Mouse (Mus musculus) forebrain, embryonic 12.5 days (tissue): ENCODE data around the gene Spata32. TPM values are rescaled to one million over a fixed set of nuclear protein-coding genes. Genes with fewer than 3 reads are reported as not detected.

Experiments used
- ATAC-seq: fragments of 200-750 bp; cut with Nextera tagmentation; 2 replicates; pipeline ENCODE4 v1.8.0; 2017; ENCODE audit warnings: moderate TSS enrichment; ENCODE audit not compliant: low FRiP score
- H3K27ac ChIP-seq: fragments of 300-500 bp; sonication (generic); 2 replicates; pipeline ENCODE4 v1.5.1; 2016; ENCODE audit warnings: mild to moderate bottlenecking
- H3K27me3 ChIP-seq: fragments of 300-500 bp; sonication (generic); 2 replicates; pipeline ENCODE4 v1.6.1; 2016; ENCODE audit warnings: mild to moderate bottlenecking
- H3K36me3 ChIP-seq: fragments of 300-500 bp; sonication (generic); replicated peaks from 2 replicates; pipeline ENCODE4 v1.6.1; 2016; ENCODE audit warnings: mild to moderate bottlenecking
- H3K4me1 ChIP-seq: fragments of 300-500 bp; sonication (generic); 2 replicates; pipeline ENCODE4 v1.6.1; 2016
- H3K4me2 ChIP-seq: fragments of 300-500 bp; sonication (generic); 2 replicates; pipeline ENCODE4 v1.6.1; 2016; ENCODE audit warnings: mild to moderate bottlenecking, moderate library complexity
- H3K4me3 ChIP-seq: fragments of 300-500 bp; sonication (generic); replicated peaks from 2 replicates; pipeline ENCODE4 v1.5.1; 2016; ENCODE audit warnings: mild to moderate bottlenecking
- H3K9ac ChIP-seq: fragments of 300-500 bp; sonication (generic); 2 replicates; pipeline ENCODE4 v1.6.1; 2016; ENCODE audit warnings: mild to moderate bottlenecking
- H3K9me3 ChIP-seq: fragments of 300-500 bp; sonication (generic); 2 replicates; pipeline ENCODE4 v1.6.1; 2016
- WGBS: fragments of 180-500 bp; shearing (Covaris S2); methylation state at CpG from one replicate; pipeline ENCODE4 v1.1.7; 2016; 5-methylcytosine and 5-hydroxymethylcytosine counted together
- polyA plus RNA-seq: library from polyadenylated mRNA; unstranded; fragments of >200 nt; fragmentation: Nextera tagmentation; extraction: Ambion mirVana; gene quantifications from 2 replicates; pipeline ENCODE4 v1.2.1, GENCODE M21; 2016

The Spata32 gene
- polyA plus RNA-seq, 1 experiment from 2014 or later = not detected

DNA sequence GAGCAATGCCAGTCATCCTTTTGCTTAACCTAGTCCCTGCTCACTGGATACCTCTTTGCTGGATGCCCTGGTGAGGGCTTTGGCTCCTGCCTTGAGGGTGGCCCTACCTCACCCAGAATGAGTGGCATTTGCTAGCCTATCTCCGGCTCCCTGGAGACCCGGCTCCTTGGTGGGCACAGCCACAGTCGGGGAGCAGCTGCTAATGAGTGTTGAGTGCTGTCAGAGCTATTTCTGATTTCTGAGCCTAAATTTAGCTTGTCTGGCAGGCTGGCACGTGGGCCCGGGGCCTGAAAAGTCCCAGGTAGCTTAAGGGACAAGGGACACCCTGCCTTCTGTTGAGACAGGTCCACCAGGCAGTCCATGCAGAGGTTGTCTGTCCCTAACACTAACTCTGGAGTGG is 41.0 kb downstream of the Spata32 start:
- Histone ChIP-seq H3K4me3 (no peak overlapping the region), H3K4me2 (no peak overlapping the region), H3K4me1 (peaks cover 4% of the 10 kb centered on the region; the same call in 1 of the 2 replicates), H3K27me3 (peaks cover 33% of the 10 kb centered on the region), H3K27ac (no peak overlapping the region), H3K9ac (no peak overlapping the region), H3K36me3 (no peaks in the 10 kb centered on the region), H3K9me3 (no peaks in the 10 kb centered on the region)
- 83% methylated on average over 5 of the region's 5 CpGs for WGBS
- ATAC-seq = no peak

DNA sequence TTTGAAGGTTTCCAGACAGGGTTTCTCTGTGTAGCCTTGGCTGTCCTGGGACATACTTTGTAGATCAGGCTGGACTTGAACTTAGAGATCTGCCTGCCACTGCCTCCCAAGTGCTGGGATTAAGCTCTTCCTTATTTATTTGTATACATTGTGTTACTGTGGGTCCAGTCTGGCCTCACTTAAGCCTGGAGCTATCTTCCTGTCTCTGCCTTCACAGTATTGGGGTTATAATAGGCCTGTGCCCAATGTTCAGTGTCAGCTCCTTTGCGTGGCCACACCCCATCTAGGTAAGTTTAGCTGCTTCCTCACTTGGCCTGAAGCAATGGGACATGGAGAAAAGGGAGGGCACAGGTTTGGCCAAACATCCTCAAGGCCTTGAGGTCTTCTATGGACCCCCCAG is 41.7 kb downstream of the Spata32 start:
- Histone ChIP-seq H3K4me1 (peaks cover 4% of the 10 kb centered on the region; the same call in 1 of the 2 replicates), H3K27me3 (peaks cover 36% of the 10 kb centered on the region), H3K27ac (no peak overlapping the region), H3K9ac (no peak overlapping the region), H3K4me3 (no peak overlapping the region), H3K36me3 (no peaks in the 10 kb centered on the region), H3K9me3 (no peaks in the 10 kb centered on the region), H3K4me2 (no peak overlapping the region)
- ATAC-seq = no peak
- WGBS = 77% methylated on average over 1 of the region's 1 CpGs

DNA sequence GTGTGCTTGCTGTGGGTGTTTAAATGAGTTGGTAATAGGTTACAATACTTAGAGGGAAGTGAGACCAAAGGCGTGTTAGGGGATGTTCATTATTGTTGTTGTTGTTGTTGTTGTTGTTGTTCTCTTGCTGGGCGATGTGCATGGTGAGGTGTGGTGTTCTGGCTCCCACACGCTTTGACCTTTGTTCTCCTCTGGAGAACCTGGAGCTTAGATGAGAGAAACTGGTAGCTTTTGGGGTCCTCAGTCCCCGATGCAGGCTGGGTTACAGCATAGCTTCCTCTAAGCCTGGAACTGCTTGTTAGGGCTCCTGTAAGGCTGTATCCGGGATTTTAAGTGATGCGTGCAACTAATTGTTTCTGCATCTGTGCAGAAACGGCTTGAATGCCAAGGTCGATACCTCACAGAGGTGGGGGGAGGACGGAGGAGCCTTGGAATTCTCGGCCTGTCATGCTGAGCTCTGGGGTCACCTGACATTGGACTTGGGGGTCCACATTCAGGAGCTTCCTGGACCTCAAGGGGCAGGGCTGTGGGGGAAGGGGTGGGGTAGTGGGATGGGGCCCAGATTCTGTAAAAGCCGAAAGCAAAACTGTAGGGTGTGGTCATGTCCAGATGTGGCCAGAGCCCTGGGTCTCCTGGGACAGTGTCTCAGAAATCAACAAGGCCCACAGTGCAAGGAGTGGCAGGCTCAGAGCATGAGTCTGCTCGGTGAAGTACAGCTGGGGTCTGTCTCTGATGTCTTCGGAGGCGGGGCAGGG is 42.4 kb downstream of the Spata32 start:
- no peak for ATAC-seq
- Histone ChIP-seq H3K4me1 (peaks cover 9% of the 10 kb centered on the region), H3K4me2 (no peak overlapping the region), H3K9ac (no peak overlapping the region), H3K9me3 (no peaks in the 10 kb centered on the region), H3K4me3 (no peak overlapping the region), H3K27me3 (peaks cover 42% of the 10 kb centered on the region), H3K36me3 (no peaks in the 10 kb centered on the region), H3K27ac (no peak overlapping the region)
- 75% methylated on average over 14 of the region's 14 CpGs for WGBS

GRCm38 (mm10) chr11:103174891-103175391 is 43.3 kb downstream of the Spata32 start:
- Histone ChIP-seq H3K9me3 (no peaks in the 10 kb centered on the region), H3K9ac (no peak overlapping the region), H3K36me3 (no peaks in the 10 kb centered on the region), H3K4me3 (no peak overlapping the region), H3K27me3 (peaks cover 52% of the 10 kb centered on the region), H3K4me2 (no peak overlapping the region), H3K4me1 (peaks cover 15% of the 10 kb centered on the region), H3K27ac (no peak overlapping the region)
- no peak for ATAC-seq
- 56% methylated on average over 8 of the region's 8 CpGs for WGBS

DNA sequence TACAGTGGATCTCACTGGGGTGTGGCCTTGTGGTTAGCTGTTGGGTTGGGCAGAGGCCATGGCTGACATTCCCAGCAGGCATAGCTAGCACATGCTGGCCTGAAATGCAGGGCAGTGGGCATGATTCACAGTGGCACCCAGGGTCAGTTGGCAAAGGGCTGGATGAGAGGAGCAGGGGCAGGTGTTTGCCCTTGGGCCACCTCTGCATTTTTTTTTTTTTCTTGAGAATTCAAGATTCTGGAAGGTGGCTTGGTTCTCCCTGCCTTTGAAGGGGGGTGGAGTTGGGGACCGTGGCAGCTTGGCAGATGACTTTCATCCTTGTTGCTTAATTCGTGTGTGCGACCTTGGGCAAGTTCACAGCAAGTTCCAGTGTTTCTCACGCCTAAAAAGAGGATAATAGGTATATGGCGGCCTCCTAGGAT is 43.8 kb downstream of the Spata32 start:
- 84% methylated on average over 5 of the region's 5 CpGs for WGBS
- no peak overlapping the region for H3K9ac ChIP-seq
- H3K4me2 ChIP-seq = no peak overlapping the region
- peaks cover 15% of the 10 kb centered on the region for H3K4me1 ChIP-seq
- H3K27me3 ChIP-seq = peaks cover 57% of the 10 kb centered on the region
- no peaks in the 10 kb centered on the region for H3K9me3 ChIP-seq
- no peak for ATAC-seq
- no peak overlapping the region for H3K27ac ChIP-seq
- H3K36me3 ChIP-seq = no peaks in the 10 kb centered on the region
- H3K4me3 ChIP-seq = no peak overlapping the region

GRCm38 (mm10) chr11:103173771-103174344 is 44.4 kb downstream of the Spata32 start:
- ATAC-seq = no peak

GRCm38 (mm10) chr11:103173041-103173770 is 45.0 kb downstream of the Spata32 start:
- Histone ChIP-seq H3K9ac (no peak overlapping the region), H3K9me3 (no peaks in the 10 kb centered on the region), H3K4me2 (no peak overlapping the region), H3K27ac (no peak overlapping the region), H3K4me3 (no peak overlapping the region), H3K4me1 (peaks cover 15% of the 10 kb centered on the region), H3K27me3 (peaks cover 69% of the 10 kb centered on the region), H3K36me3 (no peaks in the 10 kb centered on the region)
- WGBS = 85% methylated on average over 7 of the region's 7 CpGs
- ATAC-seq = no peak

More at GRCm38 (mm10) chr11:103173771-103174344, 44.4 kb downstream of the Spata32 start:
- H3K27ac ChIP-seq = no peak overlapping the region
- no peaks in the 10 kb centered on the region for H3K36me3 ChIP-seq
- H3K4me3 ChIP-seq = no peak overlapping the region
- no peak overlapping the region for H3K4me2 ChIP-seq
- H3K9ac ChIP-seq = no peak overlapping the region
- 92% methylated on average over 11 of the region's 11 CpGs for WGBS
- H3K4me1 ChIP-seq = peaks cover 15% of the 10 kb centered on the region
- peaks cover 62% of the 10 kb centered on the region for H3K27me3 ChIP-seq
- H3K9me3 ChIP-seq = no peaks in the 10 kb centered on the region

GRCm38 (mm10) chr11:103172392-103173040 is 45.7 kb downstream of the Spata32 start:
- Histone ChIP-seq H3K4me3 (no peak overlapping the region), H3K27ac (no peak overlapping the region), H3K27me3 (peaks cover 76% of the 10 kb centered on the region), H3K4me2 (no peak overlapping the region), H3K36me3 (no peaks in the 10 kb centered on the region), H3K4me1 (peaks cover 15% of the 10 kb centered on the region), H3K9me3 (no peaks in the 10 kb centered on the region), H3K9ac (no peak overlapping the region)
- 61% methylated on average over 6 of the region's 6 CpGs for WGBS
- ATAC-seq = no peak

- Histone ChIP-seq H3K4me1 (peaks cover 15% of the 10 kb centered on the region), H3K9me3 (no peaks in the 10 kb centered on the region), H3K36me3 (no peaks in the 10 kb centered on the region), H3K27me3 (peaks cover 79% of the 10 kb centered on the region), H3K27ac (no peak overlapping the region), H3K4me3 (peak overlapping the region; percentile 67), H3K4me2 (peak overlapping the region; percentile 98; the same call in 1 of the 2 replicates), H3K9ac (no peak overlapping the region)
- WGBS = 56% methylated on average over 9 of the region's 9 CpGs
- ATAC-seq = no peak
Observed at GRCm38 (mm10) chr11:103171703-103172391, 46.4 kb downstream of the Spata32 start.

- H3K4me2 ChIP-seq = peak overlapping the region; percentile 98
- peaks cover 15% of the 10 kb centered on the region for H3K4me1 ChIP-seq
- H3K4me3 ChIP-seq = peak overlapping the region; percentile 67
- no peak overlapping the region for H3K27ac ChIP-seq
- H3K9me3 ChIP-seq = no peaks in the 10 kb centered on the region
- peaks cover 79% of the 10 kb centered on the region for H3K27me3 ChIP-seq
- no peak; the same call in 1 of the 2 replicates for ATAC-seq
- peak overlapping the region; percentile 62 for H3K9ac ChIP-seq
- no peaks in the 10 kb centered on the region for H3K36me3 ChIP-seq
- 2% methylated on average over 23 of the region's 23 CpGs for WGBS
Observed at GRCm38 (mm10) chr11:103171286-103171620, 47.0 kb downstream of the Spata32 start.

DNA sequence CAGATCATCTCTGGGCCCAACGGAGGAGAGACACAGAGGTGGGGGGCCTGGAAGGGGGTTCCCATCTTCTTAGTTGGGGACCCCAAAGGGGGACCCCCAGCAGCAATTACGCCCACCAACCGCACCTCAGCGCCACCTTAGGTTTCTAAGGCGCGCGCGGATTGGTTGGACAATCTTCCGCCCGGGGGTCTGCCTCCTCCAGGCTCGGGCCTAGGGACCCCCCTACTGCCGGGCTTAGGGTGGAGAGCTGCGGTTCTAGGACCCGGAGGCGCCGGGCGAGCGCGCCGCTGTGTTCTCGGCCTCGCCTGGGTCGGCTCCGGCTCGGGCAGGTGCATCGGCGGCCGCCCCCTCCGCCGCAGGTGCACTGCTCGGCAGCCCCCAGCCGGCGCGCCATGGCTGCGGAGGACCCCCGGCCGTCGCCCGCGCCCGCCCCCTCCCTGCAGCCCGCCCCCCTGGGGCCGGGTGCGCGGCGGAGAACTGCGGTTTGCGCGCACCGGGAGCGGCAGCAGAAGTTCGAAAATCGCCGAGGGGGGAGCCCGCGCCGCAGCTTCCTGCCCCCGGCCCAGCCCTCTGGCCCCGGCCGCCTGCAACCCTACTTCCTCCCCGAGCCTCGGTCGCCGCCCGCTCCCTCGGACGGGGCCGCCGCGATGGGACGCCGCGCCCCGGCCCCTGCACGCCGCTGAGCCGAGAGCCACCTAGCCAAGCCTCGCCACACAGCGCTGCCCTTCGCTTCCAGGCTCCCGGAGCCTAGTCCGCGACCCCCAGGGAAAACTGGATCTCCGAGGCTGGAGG is 47.5 kb downstream of the Spata32 start, which contains the start of gene Fmnl1:
Gene Fmnl1 (plus strand): TSS at position 614 of the 792 bp plus-strand sequence.
- no peak within 1 kb of the TSS for H3K27ac ChIP-seq
- peaks cover 15% of the 10 kb centered on the region for H3K4me1 ChIP-seq
- no peaks in the 10 kb centered on the region for H3K36me3 ChIP-seq
- peak; percentile 71 for ATAC-seq
- WGBS = under 1% methylated on average over 65 of the region's 84 CpGs
- no peaks in the 10 kb centered on the region for H3K9me3 ChIP-seq
- H3K9ac ChIP-seq = peak within 1 kb of the TSS; percentile 62
- peak within 1 kb of the TSS; percentile 98 for H3K4me2 ChIP-seq
- H3K27me3 ChIP-seq = peaks cover 79% of the 10 kb centered on the region
- peak within 1 kb of the TSS; percentile 67 for H3K4me3 ChIP-seq
